Mouse (Mus musculus): ENCODE measurements around the gene Slc13a2.

The Slc13a2 gene

DNA sequence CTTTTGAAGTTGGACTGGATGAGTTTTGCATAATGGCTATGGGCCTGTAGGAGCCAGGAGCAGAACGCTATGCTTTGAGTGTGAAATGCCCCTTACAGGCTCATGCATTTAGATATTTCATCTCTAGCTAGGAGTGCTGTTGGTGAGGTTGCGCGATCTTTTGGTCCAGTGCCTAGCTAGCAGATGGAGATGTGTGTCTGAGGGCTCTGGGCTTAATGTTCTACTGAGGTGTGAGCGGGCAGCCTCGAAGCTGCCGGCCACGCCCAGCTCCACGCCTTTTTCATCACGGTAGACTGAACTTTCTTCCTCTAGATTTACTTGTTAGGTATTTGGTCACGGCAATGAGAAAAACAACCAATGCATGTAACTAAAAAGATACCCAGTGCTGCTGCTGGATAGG, 9.2 kb upstream of the Slc13a2 start:
- peak; percentile 73 for DNase-seq

DNA sequence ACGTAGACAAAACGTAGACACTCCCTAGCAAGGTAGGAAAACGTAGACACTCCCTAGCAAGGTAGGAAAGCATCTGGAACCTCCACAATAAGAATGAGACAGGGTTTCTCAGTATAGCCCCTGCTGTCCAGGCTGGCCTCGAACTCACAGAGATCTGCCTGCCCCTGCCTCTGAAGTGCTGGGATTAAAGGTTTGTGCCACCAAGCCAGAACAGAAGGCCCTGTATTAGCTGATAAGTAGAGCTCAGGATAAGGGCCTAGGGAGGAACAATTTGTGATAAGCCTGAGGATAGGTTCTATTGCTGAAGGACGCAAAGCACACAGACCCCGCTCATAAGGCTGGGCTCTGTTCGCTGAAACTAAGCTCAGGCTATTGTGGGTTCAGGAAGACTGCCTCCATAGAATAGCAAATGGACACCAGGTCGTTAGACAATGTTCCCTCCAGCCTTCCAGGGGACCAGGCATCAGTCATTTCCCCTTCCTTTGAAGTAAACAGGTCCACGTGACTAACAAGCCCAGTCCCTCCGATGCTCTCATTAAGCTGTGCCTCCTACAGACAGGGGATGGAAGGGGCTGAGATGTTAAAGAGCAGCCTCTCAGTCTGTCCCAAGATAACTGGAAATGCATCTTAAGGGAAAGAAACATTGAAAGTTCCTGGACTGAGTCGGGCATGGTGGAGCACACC, 8.3 kb upstream of the Slc13a2 start:
- no peak for DNase-seq

DNA sequence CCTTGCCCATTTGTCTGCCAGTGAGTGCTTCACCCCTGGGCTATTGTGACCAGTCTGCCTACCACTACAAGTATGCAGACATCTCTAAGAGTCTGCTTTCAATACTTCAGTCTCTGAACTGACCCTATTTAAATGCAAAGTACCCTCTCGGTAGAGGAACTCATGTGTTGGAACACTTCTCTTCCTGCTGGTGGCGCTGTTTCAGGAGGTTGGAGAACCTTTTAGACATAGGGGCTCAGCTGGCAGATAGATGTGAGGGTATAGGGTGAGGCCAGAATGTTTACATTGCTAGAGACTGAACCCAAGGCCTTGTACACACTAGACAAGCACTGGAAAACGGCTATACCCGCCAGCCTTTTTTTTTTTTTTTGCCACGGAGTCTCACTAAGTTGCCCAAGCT, 6.3 kb upstream of the Slc13a2 start:
- DNase-seq: no peak

DNA sequence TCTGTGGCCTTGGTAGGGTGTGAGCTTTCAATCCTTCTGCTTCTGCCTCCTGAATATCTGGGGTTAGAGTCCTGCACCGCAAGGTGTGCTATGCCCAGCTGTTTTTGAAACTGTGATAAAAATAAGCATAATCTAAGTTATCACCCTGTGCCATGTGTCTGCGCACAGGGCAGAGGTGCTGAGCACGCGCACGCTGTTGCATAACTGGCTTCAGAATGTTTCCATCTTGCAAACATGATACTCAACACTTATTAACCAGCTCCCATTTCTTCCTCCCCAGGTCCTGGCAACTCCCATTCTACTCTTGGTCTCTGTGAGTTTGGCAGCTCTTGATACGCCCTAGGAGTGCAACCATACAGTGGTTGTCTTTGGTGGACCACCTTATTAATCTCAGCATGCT, 5.6 kb upstream of the Slc13a2 start:
- peak; percentile 63 for DNase-seq

DNA sequence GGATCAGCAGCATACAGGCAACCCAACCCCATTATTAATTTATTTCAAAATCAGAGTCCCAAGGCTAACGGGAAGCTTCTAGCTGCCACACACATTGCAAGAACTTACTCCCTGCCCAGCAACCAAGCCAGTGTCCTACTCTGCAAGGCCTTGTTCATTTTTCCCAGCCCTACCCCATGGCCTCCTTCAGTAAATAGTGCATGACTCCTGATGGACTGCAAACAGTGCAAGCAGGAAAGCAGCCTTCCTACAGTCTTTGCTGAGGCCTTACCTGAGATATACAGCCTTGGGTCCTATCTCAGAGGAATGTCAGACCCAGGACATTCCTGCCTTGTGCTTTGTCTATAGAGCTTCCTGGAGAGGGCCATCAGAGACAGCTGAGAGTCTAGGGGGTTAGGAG, 3.6 kb upstream of the Slc13a2 start:
- no peak for DNase-seq

DNA sequence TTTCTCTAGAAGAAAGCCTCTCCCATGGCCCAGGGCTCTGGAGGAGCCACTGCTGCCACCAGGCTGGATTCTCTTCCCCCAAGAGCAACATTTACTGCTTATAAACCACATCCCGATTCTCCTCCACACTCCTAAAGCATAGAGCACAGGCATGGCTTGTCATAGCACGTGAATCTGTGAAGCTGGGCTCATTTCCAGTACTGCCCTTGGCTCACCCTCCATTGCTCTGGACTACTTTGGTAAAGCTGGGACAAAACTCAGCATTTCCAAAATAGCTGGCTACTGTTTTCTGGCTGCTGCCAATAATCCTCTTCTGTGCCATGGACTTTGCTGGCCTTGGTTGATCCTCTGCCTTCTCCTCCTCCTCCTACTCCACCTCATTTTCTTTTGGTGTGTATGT, 2.3 kb upstream of the Slc13a2 start:
- DNase-seq: peak; percentile 57

DNA sequence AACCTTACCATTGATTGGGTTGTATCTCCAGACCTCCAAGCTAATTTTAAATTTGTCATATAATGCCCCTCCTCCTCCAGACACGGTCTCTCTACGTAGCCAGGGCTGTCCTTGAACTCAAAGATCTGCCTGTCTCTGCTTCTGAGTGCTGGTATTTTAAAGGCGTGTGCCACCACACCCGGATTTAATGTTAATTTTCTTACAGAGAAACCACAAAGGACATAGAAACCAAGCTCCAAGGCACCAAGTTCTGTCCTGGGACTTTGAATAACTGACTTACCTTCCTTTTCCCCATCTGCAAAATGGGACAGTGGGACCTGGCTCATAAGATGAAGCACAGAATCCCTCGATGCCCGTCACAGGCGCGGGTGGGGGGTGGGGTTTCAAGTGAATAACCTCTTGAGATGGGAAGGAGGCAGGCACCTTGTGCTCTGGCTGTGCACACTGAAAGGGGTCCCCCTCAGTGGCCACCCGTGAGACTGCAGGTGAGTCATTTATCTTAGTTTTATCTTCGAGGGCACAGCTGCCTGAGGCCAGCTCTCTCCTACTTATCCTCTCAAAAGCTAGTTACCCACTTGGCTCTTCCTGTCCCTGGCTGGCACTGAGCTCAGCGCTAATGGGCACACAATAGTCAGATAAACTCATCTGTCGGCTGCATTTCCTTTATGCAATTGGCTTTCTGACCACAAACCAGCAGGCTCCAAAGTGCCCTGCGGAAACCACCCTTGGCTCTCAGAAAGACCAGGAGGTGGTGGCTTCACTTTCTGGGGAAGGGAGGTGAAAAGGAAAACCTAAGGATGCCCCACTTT, 612 bp downstream of the Slc13a2 start:
- no peak for DNase-seq

DNA sequence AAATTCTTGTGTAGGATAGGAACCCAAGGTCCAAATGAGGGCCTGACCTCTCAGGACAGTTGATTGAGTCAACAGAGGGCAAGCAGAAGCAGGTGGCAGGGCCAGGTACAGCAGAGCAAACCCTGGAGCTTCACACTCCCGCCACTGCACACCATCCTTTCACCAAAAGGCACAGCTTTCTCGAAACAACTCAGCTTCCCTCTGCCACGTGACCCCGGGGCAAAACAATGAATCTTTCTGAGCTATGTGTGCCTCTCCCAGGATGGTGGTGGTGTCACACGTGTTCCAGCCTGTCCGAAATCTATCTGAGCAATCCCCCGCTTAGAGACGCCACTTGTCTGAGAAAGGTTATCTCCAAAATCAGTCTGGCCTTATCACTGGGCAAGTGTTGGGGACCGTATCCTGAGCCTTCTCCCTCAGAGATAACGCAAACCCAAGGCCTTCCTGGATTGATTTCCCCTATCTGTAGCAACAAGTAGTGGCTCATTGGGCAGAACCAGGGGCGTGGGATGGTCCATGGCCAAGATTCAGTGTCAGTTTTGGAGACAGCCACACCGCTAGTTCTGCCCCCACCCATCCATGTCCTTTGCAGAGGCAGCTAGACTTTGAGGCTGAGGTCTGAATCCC, 1.6 kb downstream of the Slc13a2 start:
- no peak for DNase-seq

DNA sequence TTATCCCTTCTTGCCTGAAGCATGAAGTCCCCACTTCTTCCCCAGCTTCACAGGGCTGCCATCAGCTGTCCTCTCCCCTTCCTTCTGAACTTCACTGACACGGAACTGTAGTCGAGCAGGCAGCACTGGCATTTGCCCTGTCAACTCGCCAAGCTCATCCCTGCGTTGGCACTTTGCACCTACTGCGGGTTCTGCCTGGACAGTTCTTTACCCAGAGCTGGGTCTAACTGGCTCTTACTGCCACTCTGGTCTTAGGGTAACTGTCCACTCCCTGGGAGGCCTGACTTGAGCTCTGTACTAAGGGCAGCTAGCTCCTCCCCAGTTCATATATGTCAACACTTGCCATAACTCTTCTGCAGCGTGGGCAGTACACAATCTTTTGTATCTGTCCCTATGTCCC, 5.2 kb downstream of the Slc13a2 start:
- peak; percentile 84 for DNase-seq

DNA sequence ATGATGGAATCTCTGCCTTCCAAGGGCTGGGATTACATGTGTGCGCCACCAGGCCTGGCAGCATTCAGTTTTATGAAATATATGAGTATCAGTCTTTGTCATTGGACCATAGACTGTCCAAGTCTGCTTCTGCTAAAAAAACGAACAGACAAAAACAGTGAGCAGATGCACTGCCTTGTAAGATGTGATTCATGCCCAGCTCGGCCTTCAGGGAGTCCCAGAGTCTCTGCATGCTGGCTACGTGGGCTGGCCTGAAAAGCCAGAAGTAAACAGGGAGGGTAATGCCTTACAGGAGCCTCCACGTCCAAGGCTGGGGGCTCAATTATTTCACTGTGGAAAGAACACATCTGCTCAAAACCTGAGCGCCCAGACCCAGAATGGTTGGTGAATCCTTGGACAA, 9.2 kb downstream of the Slc13a2 start:
- no peak for DNase-seq

DNA sequence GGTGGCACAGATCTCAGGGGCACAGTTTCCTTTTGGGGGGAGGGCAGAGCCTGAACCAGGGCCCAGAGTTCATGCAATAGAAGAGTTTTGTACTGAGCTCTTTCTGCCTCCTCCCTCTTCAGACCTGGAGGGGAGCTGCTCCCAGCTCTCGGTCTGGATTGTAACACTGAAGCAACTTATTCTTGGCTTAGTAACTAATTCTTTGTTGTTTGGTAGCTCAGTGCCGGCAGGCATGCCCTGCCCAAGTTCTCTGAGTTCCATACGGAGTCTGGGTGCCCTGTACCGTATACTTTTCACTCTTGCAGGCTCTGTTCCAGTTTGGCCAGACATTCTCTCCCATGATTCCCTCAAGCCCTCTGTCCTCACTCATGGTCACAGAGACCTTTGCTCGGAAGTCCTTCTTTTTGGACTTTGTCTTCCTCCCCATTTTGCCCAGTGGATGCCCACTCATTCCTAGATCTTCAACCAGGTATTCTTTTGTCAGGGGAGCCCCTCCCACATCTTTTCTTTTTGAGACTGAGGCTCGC, 9.6 kb downstream of the Slc13a2 start:
- DNase-seq: peak; percentile 56

DNA sequence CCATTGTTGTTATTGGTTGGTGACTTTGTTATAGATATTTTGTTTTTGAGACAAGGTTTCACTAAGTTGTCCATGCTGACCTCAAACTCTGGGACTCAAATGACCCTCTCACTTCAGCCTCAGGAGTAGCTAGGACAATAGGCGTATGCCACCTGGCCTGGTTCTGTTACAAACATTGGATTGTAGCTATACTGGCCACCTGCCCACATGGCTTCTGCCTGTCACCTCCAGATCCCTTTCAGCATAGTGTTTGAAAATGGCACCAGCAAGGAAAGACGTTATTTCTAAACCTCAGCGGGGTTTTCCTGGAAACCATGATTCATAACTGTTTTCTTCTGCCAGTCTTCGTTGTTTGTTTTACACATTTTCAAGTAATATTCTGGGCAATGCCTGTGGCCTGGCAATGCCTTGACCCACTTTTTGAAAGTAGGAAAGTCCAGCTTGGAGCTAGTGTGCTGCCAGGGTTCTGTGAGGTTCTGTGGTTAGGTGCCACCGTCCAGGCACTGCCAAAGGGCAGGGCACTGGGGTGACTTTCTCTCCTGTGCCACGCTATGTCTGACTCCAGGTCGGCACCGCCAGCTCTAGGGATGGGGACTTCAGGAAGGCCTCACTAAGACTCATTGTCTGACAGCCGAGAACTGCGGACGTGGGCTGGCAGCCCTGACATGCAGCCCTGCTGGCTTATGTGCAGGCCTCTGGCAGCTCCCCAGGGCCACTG, 10.3 kb downstream of the Slc13a2 start:
- no peak for DNase-seq

DNA sequence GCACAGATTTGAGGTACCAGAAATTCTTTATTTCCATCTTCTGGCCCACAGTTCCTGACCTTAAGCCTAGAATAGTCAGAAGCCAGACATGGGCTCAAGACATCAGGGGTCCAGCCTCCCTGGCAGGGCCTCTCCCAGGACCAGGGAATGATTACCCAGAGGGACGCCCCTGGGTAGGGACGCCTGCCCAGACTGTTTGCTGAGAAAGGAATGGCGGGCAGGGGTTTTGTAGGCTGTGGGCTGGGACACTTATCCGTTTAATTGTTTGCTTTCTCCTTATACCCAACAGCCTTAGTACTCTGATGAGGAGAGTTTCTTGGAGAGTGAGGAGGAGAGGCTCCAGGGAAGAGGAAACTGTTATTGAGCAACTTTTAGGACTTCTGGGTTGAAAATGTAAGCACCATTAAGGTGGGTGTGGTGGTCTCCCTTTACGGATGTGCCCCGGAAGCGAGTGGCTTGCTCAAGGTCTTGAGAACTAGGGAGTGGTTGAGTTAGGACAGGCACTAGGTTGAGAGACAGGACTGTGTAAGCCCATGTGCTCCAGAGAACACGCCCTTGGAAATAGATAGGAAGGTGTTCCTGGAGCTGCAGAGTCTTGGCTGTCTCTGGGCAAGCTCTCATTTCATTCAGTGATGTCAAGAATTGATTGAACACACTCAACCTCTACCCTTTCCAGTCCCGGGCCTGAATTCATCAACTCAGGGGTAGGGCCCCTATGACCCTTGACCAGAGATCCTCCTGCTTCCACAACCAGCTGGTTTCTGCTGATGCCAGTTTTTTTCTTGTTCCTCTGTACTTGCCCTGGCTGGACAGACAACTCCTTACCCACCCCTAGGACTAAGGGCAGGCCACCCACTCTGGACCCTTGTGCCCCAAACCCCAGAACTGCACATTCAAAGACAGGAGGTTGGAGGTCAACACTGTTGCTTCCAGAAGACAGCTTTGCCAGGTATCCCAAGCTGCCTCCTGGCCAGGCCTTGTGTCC, 13.5 kb downstream of the Slc13a2 start:
- DNase-seq: peak; percentile 55

DNA sequence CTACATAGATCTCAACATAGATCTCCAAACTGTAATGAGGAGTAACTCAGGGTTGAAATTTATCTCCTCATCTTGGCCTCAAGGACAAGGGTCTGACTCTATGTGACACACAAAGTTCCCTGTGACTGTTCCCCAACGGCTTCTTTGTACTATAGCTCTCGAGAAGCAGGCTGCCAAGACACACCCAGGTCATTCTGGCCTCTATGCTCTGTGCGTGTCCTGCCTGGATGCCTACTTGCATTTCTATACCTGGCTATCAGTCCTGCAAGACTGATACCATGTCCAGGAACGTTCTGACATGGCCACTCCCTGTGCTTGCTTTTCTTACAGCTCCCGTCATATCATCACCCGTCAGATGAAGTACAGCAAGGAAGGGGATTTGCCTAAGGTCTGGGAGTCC, 20.0 kb downstream of the Slc13a2 start:
- DNase-seq: no peak

DNA sequence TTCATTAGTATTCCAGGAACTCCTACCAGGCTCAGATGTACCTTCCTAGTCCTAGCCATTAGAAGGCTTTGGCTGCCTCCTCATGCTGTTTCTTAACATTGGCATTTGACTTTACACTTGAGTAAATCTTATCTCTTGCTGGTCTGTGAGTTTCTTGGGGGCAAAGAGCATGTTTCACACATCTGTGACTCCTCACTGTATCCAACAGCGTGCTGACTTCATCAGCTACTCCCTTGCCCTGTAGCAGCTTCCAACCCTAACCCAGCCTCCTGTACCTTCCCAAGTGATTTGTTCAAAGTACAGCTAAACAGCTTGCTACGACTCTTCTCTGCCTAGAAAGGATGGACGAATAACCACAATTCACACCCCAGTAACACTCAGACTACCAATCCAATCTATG, 20.5 kb downstream of the Slc13a2 start:
- DNase-seq: no peak

DNA sequence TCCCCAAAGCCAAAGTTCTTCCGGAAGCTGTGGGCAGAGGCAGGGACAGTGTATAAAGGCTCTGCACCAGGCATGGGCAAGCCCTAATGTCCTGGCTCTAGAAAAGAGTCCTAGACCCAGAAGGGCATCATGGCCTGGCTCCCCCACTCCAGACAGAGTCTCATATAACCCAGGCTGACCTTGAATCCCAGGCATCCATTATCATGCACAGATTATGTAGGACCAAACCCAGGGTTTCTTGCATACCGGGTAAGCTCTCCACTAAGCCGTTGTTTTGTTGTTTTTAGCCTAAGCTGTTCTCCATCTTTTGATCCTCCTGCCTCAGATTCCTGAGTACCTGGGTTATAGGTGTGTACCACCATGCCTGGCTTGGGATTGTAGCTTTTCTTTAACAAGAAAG, 21.1 kb downstream of the Slc13a2 start:
- no peak for DNase-seq

DNA sequence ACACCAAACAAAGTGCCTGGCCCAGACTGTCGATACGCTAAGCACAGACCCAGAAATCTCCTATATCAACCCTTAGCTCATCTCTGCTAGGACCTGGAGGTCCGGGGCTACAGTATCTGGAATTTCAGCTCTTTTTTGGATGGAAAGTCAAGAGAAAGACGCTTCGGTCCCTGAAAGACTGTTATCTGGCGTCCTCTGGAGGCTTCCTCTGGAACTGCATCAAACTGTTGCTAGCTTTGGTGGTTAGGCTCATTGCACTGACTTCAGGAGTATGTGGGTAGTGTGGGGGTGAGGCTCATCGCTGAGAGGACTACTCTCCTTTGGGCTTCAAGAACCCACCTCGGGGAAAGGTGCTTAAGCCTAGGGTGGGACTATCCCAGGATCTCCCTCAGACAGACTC, 22.3 kb downstream of the Slc13a2 start:
- DNase-seq: peak; percentile 74

DNA sequence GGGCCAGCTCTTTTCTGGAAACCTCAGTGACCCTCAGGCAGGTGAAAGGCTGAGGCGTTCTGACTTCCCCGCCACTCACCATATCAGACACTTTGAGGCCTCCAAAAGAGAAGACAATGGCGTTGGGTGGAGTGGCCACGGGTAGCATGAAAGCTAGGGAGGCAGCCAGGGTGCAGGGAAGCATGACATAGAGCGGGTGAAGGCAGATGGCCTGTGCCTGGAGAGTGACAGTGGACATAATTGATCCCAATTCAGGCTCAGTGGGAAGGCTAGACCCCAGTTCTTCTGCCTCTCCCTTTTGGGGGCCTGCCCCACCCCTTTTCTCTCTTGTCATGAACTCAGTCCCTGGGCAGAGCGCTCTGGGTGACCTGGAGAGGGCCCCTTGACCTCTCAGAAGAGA, 23.8 kb downstream of the Slc13a2 start:
- no peak for DNase-seq

DNA sequence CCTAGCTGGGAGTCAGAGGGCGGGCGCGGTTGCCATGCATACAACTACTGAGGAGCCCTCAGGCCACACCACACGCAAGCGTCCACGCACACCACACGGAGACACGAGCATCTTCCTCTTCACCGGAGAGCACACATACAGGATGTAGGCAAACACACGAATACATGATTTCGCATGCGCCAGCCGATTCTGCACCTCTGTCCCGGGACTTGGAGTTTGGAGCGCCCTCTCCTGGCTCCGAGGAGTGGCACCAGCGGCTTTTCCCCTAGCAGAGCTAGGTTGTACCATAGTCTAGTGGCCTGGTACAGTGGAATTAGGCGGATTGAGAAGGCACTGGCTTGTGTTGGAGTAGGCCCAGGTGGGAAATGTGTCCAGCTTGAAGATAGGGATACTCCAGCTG, 24.6 kb downstream of the Slc13a2 start:
- DNase-seq: peak; percentile 68

DNA sequence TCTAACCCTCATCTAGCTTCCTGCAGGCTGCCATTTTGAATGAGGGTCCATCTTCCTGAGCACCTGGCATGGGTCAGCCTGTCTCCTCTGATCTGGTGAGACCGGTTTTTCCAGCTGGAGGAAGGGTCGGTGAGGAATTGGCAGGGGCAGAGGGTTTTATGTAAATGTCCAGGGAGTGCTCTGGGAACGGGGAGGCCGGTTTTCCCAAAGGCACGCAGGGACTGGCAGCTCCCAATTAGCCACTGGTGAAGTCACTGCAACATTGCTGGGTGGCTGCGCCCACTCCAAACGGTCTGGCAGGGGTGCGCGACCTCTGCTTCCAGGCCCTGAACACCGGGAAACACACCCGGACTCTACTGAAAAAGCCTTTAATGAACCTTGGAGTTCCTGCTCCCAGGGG, 25.1 kb downstream of the Slc13a2 start:
- no peak for DNase-seq

DNA sequence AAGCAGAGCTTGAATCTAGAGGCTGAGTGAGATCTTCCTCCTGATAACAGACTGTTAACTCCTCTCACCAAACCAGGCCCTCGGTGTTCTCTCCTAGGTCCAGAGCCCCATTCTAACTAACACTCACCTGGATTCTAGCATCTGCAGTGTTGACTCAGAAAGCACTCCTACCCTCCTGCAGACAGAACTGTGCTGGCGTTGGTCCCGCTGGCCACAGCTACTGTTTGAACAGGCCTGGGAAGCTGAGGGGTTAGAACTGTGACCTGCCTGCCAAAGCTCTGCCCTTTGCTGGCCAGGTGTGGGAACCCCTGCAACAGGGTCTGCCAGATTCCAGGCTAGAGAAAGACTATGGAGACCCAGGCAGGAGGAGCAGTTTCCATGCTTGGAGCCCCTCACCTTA, 29.3 kb downstream of the Slc13a2 start:
- DNase-seq: no peak

DNA sequence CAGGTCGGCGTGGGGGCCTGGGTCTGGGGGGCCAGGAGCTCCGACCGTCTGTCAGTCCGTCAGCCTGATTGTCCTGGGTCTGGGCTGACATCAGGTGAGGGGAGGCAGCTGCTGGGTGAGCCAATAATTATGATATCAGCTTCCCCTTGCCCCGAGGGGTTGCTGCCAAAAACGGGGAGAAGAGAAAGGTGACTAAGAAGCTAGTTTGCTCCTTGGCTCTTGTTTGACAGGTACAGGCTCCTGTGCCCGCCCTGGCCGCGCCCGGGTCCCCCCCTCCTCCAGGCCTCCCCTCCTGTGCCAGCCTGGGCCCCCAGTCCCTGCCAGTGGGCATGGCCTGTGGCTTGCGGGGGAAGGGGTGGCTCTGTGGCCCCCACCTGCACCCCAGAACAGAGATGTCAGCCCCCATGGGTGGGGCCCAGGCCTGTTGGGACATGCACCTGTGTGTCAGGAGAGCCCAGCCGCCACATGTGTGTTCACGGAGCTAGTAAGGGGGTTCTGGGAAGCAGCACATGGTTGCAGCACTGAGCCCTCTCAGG, 35.4 kb downstream of the Slc13a2 start, which contains the start of gene Foxn1:
Gene Foxn1 (minus strand): TSS at position 51 of the 536 bp plus-strand sequence.
- DNase-seq: no peak

Measured in kidney, adult 18-20 months (tissue).